Mouse (Mus musculus): ENCODE results near the gene Clpsl2. TPM values are rescaled to one million over a fixed set of nuclear protein-coding genes. Genes with fewer than 3 reads are reported as not detected.

Gene Clpsl2
- total RNA-seq (2021), result not detected
- long read RNA-seq, result 0 reads

- no peak for DNase-seq (ENCODE audit: low spot score in 2 of 2)
Observed at GRCm38 (mm10) chr17:28549111-28549510, at the start of gene Clpsl2. TSS of gene Clpsl2 (plus strand) at chr17:28549411.

- DNase-seq (ENCODE audit: low spot score in 2 of 2), result no peak
Observed at GRCm38 (mm10) chr17:28500465-28500864, 48.7 kb upstream of the Clpsl2 start.

GRCm38 (mm10) chr17:28502196-28502821, 46.9 kb upstream of the Clpsl2 start:
- DNase-seq (ENCODE audit: low spot score in 2 of 2), result no peak

- DNase-seq (ENCODE audit: low spot score in 2 of 2), result no peak
Observed at GRCm38 (mm10) chr17:28504182-28504581, 45.0 kb upstream of the Clpsl2 start.

GRCm38 (mm10) chr17:28505591-28505990, 43.6 kb upstream of the Clpsl2 start:
- DNase-seq (ENCODE audit: low spot score in 2 of 2), result no peak

GRCm38 (mm10) chr17:28506895-28507294, 42.3 kb upstream of the Clpsl2 start:
- no peak for DNase-seq (ENCODE audit: low spot score in 2 of 2)

GRCm38 (mm10) chr17:28507496-28507895, 41.7 kb upstream of the Clpsl2 start:
- DNase-seq (ENCODE audit: low spot score in 2 of 2), result no peak

- DNase-seq (ENCODE audit: low spot score in 2 of 2), result no peak
Observed at GRCm38 (mm10) chr17:28510445-28511342, 38.5 kb upstream of the Clpsl2 start.

- no peak for DNase-seq (ENCODE audit: low spot score in 2 of 2)
Observed at GRCm38 (mm10) chr17:28511616-28512541, 37.3 kb upstream of the Clpsl2 start.

- no peak for DNase-seq (ENCODE audit: low spot score in 2 of 2)
Observed at GRCm38 (mm10) chr17:28512696-28513095, 36.5 kb upstream of the Clpsl2 start.

GRCm38 (mm10) chr17:28513337-28513736, 35.9 kb upstream of the Clpsl2 start:
- no peak for DNase-seq (ENCODE audit: low spot score in 2 of 2)

GRCm38 (mm10) chr17:28513844-28514243, 35.4 kb upstream of the Clpsl2 start:
- DNase-seq (ENCODE audit: low spot score in 2 of 2), result no peak

GRCm38 (mm10) chr17:28514555-28514954, 34.7 kb upstream of the Clpsl2 start:
- no peak for DNase-seq (ENCODE audit: low spot score in 2 of 2)

- DNase-seq (ENCODE audit: low spot score in 2 of 2), result no peak
Observed at GRCm38 (mm10) chr17:28515431-28516341, 33.5 kb upstream of the Clpsl2 start.

- no peak for DNase-seq (ENCODE audit: low spot score in 2 of 2)
Observed at GRCm38 (mm10) chr17:28516881-28517280, 32.3 kb upstream of the Clpsl2 start.

GRCm38 (mm10) chr17:28517441-28517955, 31.7 kb upstream of the Clpsl2 start, which contains the start of gene Fkbp5:
TSS of gene Fkbp5 (minus strand) at chr17:28517527.
- DNase-seq (ENCODE audit: low spot score in 2 of 2), result peak in 1 of 2 experiments; percentile 60

GRCm38 (mm10) chr17:28517956-28518614, 31.1 kb upstream of the Clpsl2 start:
- DNase-seq (ENCODE audit: low spot score in 2 of 2), result peak; percentile 89

- no peak for DNase-seq (ENCODE audit: low spot score in 2 of 2)
Observed at GRCm38 (mm10) chr17:28518615-28519071, 30.6 kb upstream of the Clpsl2 start.

GRCm38 (mm10) chr17:28519827-28520226, 29.4 kb upstream of the Clpsl2 start:
- DNase-seq (ENCODE audit: low spot score in 2 of 2), result no peak
